Mouse (Mus musculus): Measurements from ENCODE around the gene Rtbdn. TPM values are rescaled to one million over a fixed set of nuclear protein-coding genes. Genes with fewer than 3 reads are reported as not detected.

The Rtbdn gene
- polyA plus RNA-seq, 1 experiment from 2014 or later: 0.58 TPM

DNA sequence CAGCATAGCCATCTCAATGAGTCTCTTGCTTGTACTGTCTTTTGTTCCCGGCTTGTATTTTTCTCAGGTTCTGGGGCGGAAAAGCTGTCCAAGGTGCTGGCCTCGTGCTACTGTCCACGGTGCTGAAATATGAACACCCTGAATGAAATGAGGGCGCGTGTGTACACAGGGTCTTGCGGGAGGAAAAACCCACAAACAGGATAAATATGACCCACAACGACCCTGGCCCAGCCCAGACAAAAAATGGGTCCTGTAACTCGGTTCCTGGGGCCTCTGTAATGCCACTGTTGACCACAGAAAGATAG lies 402 bp downstream of the Rtbdn start:
- no peak overlapping the region for H3K4me3 ChIP-seq
- H3K27ac ChIP-seq: no peak overlapping the region
- H3K27me3 ChIP-seq (ENCODE audit: low read depth, poor library complexity, severe bottlenecking): peaks cover 97% of the 10 kb centered on the region
- no peaks in the 10 kb centered on the region for H3K9me3 ChIP-seq (replicated peaks)
- 15% methylated on average over 9 of the region's 9 CpGs for WGBS
- peak; percentile 75 for DNase-seq (ENCODE audit: low spot score)
- H3K36me3 ChIP-seq: no peaks in the 10 kb centered on the region
- peaks cover 18% of the 10 kb centered on the region for H3K4me1 ChIP-seq

DNA sequence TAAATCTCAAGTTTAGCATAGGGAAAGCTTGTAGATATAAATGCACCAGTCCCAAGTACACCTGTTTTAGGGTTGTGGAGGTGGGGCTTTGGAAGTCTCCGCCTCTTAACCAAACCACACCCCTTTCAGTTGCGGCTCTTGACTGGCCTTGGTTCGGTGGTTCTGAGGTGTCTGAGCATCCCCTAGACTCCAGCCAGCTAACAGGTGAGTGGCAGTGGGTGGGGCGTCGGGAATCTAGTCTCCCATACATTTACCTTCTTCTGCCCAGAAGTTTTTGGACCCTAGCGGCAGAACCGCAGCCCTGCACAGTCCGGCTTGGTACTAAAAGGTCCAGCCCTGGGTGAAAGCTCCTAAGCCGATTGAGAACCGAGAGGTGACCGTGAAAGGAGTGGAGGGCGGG lies 3.0 kb downstream of the Rtbdn start:
- H3K27ac ChIP-seq: no peak overlapping the region
- peaks cover 91% of the 10 kb centered on the region for H3K27me3 ChIP-seq (ENCODE audit: low read depth, poor library complexity, severe bottlenecking)
- no peak overlapping the region for H3K4me3 ChIP-seq
- no peaks in the 10 kb centered on the region for H3K9me3 ChIP-seq (replicated peaks)
- no peaks in the 10 kb centered on the region for H3K36me3 ChIP-seq
- no peak for DNase-seq (ENCODE audit: low spot score)
- WGBS: 18% methylated on average over 12 of the region's 12 CpGs
- peaks cover 17% of the 10 kb centered on the region for H3K4me1 ChIP-seq

DNA sequence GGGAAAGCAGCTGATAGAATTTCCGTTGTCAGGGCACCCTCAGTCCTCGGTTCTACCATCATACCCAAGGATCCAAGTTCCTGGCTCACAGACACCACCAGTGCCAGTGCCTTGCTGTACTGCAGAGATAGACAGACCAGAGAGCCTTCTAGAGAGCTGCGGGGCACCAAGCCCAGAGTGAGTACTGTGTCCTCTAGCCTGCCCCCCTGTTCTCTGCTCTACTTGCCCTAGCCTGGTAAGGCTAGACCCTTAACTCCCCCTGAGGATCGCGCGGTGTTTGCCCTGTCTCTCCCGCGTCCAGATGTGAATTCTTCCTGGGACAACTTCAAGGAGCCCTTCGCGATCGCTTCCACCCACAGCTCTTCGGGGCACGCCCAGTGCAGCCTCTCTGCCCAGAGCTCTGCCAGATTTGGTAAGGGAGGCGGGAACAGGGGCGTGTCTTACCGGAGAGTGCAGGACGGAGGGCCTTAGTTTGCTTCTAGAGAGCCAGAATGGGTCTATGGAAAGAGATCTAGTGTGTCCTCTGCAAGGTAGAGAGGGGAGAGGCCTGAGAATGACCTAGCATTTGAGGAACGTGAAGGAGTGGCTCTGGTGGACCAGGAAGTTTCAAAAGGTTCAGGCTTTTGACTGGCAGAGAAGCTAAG lies 5.9 kb downstream of the Rtbdn start:
- Histone ChIP-seq H3K27ac (no peak overlapping the region), H3K4me1 (peaks cover 5% of the 10 kb centered on the region; the same call in 1 of the 2 replicates), H3K27me3 (ENCODE audit: low read depth, poor library complexity, severe bottlenecking) (peaks cover 61% of the 10 kb centered on the region), H3K4me3 (peak overlapping the region; percentile 9; the same call in 1 of the 2 replicates), H3K36me3 (peaks cover 21% of the 10 kb centered on the region), H3K9me3 (replicated peaks) (no peaks in the 10 kb centered on the region)
- no peak for DNase-seq (ENCODE audit: low spot score)
- 9% methylated on average over 18 of the region's 18 CpGs for WGBS

DNA sequence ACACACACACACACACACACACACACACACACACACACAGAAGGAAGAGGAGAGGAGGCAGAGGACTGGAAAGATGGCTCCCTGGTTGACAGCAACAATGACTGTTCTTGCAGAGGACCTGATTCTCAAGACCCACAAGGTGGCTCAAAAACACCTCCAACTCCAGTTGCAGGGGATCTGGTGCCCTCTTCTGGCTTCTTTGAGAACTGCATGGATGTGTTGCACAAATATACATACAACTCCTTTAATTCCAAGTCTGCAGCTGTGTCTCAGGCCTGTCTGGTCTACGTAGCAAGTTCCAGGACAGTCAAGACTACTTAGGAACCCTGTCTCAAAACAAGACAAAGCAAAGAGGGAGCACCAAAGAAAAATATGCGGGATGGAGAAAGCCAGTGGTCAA lies 10.0 kb downstream of the Rtbdn start:
- Histone ChIP-seq H3K4me3 (no peak overlapping the region), H3K4me1 (peaks cover 5% of the 10 kb centered on the region; the same call in 1 of the 2 replicates), H3K9me3 (replicated peaks) (no peaks in the 10 kb centered on the region), H3K36me3 (peaks cover 59% of the 10 kb centered on the region), H3K27ac (no peak overlapping the region), H3K27me3 (ENCODE audit: low read depth, poor library complexity, severe bottlenecking) (peaks cover 20% of the 10 kb centered on the region)
- WGBS: 44% methylated on average over 2 of the region's 2 CpGs
- peak; percentile 83 for DNase-seq (ENCODE audit: low spot score)

DNA sequence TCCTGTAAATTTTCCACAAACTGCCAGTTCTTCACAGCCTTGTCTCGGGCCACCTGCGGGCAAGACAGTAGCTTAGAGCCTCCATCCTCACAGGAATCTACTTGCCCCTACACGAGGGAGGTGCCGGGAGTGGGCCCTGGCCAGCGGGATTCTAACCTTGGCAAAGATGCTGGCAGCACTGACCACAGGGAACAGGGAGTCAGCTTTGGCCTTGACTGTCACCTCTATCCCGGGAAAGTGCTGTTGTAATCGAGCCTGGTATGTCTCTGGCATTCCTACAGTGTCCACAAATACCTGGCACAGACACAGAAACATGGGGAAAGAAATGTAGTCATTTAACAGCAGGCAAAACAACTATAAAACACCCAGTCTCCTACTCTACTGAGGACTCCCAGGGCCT lies 13.0 kb downstream of the Rtbdn start:
- Histone ChIP-seq H3K27me3 (ENCODE audit: low read depth, poor library complexity, severe bottlenecking) (no peaks in the 10 kb centered on the region), H3K4me3 (no peak overlapping the region), H3K27ac (no peak overlapping the region), H3K9me3 (replicated peaks) (no peaks in the 10 kb centered on the region), H3K4me1 (peaks cover under 1% of the 10 kb centered on the region; the same call in 1 of the 2 replicates), H3K36me3 (peaks cover 83% of the 10 kb centered on the region)
- WGBS: 95% methylated on average over 7 of the region's 7 CpGs
- DNase-seq (ENCODE audit: low spot score): no peak

DNA sequence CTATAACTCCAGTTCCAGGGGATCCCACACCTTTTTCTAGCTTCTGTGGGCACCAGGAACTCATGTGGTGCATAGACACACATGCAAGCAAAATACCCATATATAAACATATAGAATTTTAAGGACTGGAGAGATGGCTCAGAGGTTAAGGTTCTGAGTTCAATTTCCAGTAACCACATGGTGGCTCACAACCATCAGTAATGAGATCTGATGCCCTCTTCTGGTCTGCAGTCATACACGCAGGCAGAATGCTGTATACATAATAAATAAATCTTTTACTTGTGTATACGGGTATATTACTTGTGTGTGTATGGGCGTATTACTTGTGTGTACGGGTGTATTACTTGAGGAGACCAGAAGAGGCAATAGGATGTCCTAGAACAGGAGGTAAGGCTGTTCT lies 17.2 kb downstream of the Rtbdn start:
- Histone ChIP-seq H3K9me3 (replicated peaks) (no peaks in the 10 kb centered on the region), H3K27me3 (ENCODE audit: low read depth, poor library complexity, severe bottlenecking) (no peaks in the 10 kb centered on the region), H3K4me3 (no peak overlapping the region), H3K36me3 (peaks cover 49% of the 10 kb centered on the region), H3K27ac (no peak overlapping the region), H3K4me1 (peaks cover 32% of the 10 kb centered on the region)
- WGBS: 88% methylated on average over 4 of the region's 4 CpGs
- no peak for DNase-seq (ENCODE audit: low spot score)

DNA sequence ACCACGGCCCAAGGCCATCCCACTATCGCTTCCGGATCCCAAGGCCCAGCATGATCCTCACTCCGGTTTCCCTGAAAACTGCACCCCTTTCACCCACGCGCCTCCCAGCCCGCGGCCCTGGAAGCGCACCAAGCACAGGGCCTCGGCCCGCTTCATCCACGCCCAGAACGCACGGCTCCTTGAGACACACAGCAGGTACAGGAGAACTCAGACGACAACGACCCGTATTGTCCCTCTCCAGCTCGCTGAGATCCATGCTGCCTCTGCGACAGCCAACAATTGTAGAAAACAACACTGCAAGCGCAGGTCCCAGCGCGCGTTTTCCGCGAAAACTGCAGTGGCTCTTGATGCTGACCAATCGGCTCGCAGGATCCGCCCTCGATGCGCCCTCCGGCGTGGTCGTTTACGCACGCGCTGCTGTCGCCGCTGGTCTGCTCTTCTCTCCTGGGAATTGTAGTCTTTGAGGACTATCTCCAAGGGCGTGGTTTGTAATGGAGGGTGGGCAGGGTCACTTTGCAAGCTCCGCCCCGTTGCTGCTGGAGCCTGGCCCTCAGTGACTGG lies 19.0 kb downstream of the Rtbdn start:
- H3K36me3 ChIP-seq: peaks cover 39% of the 10 kb centered on the region
- peak overlapping the region; percentile 78 for H3K27ac ChIP-seq
- no peaks in the 10 kb centered on the region for H3K27me3 ChIP-seq (ENCODE audit: low read depth, poor library complexity, severe bottlenecking)
- peak; percentile 94 for DNase-seq (ENCODE audit: low spot score)
- peak overlapping the region; percentile 68 for H3K4me3 ChIP-seq
- under 1% methylated on average over 41 of the region's 41 CpGs for WGBS
- H3K4me1 ChIP-seq: peaks cover 40% of the 10 kb centered on the region
- no peaks in the 10 kb centered on the region for H3K9me3 ChIP-seq (replicated peaks)

DNA sequence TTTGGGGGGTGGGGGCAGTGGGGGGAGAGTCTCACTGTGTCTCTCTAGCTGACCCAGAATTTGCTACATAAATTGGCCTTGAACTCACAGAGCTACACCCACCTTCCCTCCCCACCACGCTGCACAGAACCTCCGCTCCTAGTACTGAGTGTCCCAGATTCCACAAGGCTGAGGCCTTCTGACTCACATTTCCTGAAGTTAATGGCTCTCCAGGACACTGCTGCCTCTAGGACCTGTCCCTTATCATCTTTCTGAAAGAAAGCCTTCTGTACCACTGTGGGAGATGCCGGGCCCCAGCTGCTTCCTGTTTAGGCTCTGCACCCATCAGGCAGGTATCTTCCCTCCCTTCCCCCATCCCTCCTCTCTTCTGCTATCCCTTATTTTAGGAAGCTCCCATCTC lies 19.8 kb downstream of the Rtbdn start:
- no peaks in the 10 kb centered on the region for H3K9me3 ChIP-seq (replicated peaks)
- peak overlapping the region; percentile 2; the same call in 1 of the 2 replicates for H3K27ac ChIP-seq
- peak overlapping the region; percentile 68 for H3K4me3 ChIP-seq
- peak; percentile 30 for DNase-seq (ENCODE audit: low spot score)
- peaks cover 47% of the 10 kb centered on the region for H3K4me1 ChIP-seq
- H3K36me3 ChIP-seq: peaks cover 39% of the 10 kb centered on the region
- 51% methylated on average over 3 of the region's 3 CpGs for WGBS
- no peaks in the 10 kb centered on the region for H3K27me3 ChIP-seq (ENCODE audit: low read depth, poor library complexity, severe bottlenecking)

DNA sequence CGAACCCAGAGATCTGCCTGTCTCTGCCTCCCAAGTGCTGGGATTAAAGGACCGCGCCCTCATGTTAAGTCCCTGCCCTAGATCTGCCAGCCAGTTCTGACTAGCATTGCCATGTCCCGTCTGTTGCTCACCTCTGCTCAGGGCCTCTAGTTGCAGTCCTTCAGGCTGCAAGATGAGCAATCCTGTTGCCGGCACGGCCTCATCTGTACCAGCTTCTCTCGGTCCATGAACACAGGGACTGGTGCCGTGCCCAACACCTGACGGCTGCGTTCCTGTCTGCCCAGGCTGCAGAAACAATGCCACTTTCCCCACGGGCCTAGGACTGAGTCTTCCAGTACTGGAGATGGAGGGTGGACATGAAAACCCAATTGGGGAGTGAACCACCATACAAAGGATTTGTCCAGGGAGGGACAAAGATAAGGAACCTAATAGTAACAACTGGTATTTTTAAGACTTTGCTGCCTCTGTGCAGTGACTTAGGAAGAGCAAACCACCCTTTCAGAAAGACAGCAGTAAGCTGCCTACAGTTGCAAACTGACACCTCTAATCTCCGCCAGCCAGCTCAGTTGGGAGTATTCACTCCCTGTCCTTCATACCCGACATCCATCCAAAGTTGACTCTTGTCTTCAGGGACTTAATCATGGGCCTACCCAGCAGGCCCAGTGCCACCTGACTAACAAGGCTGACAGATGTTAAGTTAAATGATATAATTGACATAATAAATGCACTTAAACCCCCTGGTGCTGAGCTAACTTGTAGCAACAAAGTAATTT lies 20.9 kb downstream of the Rtbdn start:
- no peak overlapping the region for H3K27ac ChIP-seq

DNA sequence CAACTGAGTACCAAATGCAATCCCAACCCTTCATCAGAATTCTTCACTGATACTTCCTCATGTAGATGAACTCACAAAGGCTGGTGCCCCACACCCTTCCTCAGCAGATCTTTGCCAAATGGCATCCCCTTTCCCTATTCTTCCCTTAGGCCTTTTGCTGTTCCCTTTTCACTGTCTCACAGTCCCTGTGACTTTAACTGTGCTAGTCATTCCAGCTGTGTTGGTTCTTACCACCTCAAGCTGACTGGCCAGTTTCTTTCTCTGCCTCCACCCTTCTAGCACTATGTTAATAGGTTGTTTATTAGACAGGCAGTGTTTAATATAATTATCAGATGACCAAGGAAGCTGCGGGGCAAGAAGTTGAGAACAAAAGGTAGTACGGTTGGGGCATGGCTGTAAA lies 21.9 kb downstream of the Rtbdn start:
- Histone ChIP-seq H3K4me1 (peaks cover 47% of the 10 kb centered on the region), H3K4me3 (peak overlapping the region; percentile 69), H3K9me3 (replicated peaks) (no peaks in the 10 kb centered on the region), H3K36me3 (peaks cover 42% of the 10 kb centered on the region), H3K27me3 (ENCODE audit: low read depth, poor library complexity, severe bottlenecking) (no peaks in the 10 kb centered on the region), H3K27ac (peak overlapping the region; percentile 97)
- WGBS: 26% methylated on average over 2 of the region's 2 CpGs
- DNase-seq (ENCODE audit: low spot score): no peak

More for the DNA sequence above, 20.9 kb downstream of the Rtbdn start:
- H3K36me3 ChIP-seq: peaks cover 40% of the 10 kb centered on the region
- WGBS: 91% methylated on average over 13 of the region's 13 CpGs
- no peaks in the 10 kb centered on the region for H3K9me3 ChIP-seq (replicated peaks)
- 0 out of 2 replicates have a peak overlapping the region, but pooled peaks have one; percentile 4 for H3K4me3 ChIP-seq
- no peak for DNase-seq (ENCODE audit: low spot score)
- peaks cover 47% of the 10 kb centered on the region for H3K4me1 ChIP-seq
- H3K27me3 ChIP-seq (ENCODE audit: low read depth, poor library complexity, severe bottlenecking): no peaks in the 10 kb centered on the region

DNA sequence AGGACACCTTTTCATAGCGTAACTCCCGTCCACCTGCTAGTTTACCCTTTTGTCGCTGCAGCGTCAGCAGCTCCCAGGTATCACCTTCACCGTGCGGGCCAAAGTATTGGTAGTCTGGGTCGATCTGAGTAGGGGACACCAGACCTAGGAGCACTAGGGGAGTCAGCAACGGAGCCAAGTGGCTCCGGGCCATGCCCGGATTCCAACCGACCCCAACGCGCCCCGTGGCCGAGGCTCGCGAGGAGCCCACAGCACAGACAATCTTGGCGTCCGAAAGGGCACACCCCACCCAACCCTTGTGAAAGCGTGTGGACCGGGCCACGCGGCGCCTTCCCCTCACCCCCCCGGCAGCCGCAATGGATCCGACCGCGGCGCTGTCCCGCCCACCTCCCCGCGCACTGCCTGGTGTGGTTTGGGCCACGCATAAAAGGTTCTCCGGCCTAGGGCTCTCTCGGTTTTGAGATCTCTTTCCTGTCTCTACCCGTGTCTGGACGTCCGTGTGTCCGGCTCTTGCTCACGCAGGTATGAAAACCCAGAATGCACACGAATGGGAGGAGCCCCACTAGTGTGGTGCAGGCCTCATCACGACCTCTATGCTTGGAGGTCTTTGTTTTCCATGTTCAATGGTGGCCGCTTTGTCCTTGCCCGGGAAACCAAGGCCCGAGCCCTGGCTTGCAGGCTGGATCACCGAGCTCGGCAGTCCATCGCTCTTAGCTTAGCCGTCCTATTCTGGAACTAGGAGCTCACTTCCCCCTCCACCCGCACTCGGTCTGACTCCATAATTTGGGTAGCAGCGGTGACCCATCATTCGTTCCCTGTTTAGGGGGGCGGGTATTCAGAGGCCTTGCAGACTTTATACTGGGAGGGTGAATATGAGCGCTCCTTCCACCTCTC lies 22.7 kb downstream of the Rtbdn start, which contains the start of the genes Gm49661, Prdx2 and Rnaseh2a:
Gene Gm49661, minus strand, starts transcription at position 193 of the 894 bp plus-strand sequence.
Gene Prdx2, plus strand, starts transcription at position 347 of the 894 bp plus-strand sequence.
Gene Rnaseh2a, minus strand, starts transcription at position 527 of the 894 bp plus-strand sequence.
- peak within 1 kb of the TSS; percentile 97 for H3K27ac ChIP-seq
- under 1% methylated on average over 54 of the region's 56 CpGs for WGBS
- no peaks in the 10 kb centered on the region for H3K9me3 ChIP-seq (replicated peaks)
- H3K27me3 ChIP-seq (ENCODE audit: low read depth, poor library complexity, severe bottlenecking): no peaks in the 10 kb centered on the region
- peak within 1 kb of the TSS; percentile 69 for H3K4me3 ChIP-seq
- H3K36me3 ChIP-seq: peaks cover 42% of the 10 kb centered on the region
- DNase-seq (ENCODE audit: low spot score): peak; percentile 90
- peaks cover 51% of the 10 kb centered on the region for H3K4me1 ChIP-seq

DNA sequence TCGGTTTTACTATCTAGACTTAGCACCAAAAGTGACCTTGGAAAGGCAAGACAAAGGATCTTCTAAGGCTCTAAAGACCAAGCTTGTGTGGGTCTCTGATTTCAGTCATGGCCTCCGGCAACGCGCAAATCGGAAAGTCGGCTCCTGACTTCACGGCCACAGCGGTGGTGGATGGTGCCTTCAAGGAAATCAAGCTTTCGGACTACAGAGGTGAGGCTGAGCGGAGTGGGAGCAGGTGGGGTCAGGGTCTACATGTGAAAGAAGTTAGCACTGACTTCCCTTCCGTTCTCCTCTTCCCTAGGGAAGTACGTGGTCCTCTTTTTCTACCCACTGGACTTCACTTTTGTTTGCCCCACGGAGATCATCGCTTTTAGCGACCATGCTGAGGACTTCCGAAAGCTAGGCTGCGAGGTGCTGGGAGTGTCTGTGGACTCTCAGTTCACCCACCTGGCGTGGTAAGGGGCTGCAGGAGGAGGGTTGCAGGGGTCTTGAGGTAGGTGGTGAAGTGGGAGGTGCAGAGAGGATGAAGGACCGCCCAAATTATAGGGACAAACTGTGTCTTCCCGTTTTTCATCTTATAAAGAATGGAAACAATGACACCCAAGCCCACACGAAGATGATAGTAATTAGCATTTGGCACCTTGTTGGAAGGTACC lies 23.5 kb downstream of the Rtbdn start:
- Histone ChIP-seq H3K36me3 (peaks cover 49% of the 10 kb centered on the region), H3K27me3 (ENCODE audit: low read depth, poor library complexity, severe bottlenecking) (no peaks in the 10 kb centered on the region), H3K27ac (peak overlapping the region; percentile 97), H3K4me3 (peak overlapping the region; percentile 69), H3K9me3 (replicated peaks) (no peaks in the 10 kb centered on the region), H3K4me1 (peaks cover 46% of the 10 kb centered on the region)
- peak; percentile 63 for DNase-seq (ENCODE audit: low spot score)
- 16% methylated on average over 21 of the region's 21 CpGs for WGBS

Measured in limb, embryonic 10.5 days (tissue).